In the genomic region with DNA sequence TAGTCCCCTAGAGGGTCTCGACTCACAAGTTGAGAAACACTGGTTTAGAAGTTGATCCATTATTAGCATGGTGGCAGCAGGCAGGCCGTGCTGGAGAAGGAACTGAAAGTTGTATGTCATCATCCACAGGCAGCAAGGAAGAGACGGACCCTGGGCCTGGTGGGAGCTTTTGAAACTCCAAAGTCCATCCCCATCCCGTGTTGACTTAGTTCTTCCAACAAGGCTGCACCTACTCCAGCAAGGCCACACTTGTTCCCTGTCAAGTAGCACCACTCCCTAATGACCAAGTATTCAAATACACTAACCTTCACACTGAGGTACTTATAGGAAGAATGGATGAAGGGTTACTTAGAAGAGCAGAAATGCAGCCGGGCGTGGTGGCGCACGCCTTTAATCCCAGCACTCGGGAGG, we compare ENCODE assay signal across 18 mouse cellular contexts. TPM values are rescaled to one million over a fixed set of nuclear protein-coding genes. Genes with fewer than 3 reads are reported as not detected.
DNase-seq lines count a peak whose midpoint lies in the region; ATAC-seq and TF ChIP-seq lines count a peak whose summit lies in the region.
"Had no signal": no experiment of that assay in that cellular context is flagged by ENCODE, and none has a peak within 500 bp of the region (broad histone marks: within the 10 kb centered on the region; RNA-seq: fewer than 3 reads in every experiment).

No protein-coding gene starts in this region.

- peaks cover 4% of the 10 kb centered on the region; the same call in 1 of the 2 replicates for H3K4me1 ChIP-seq in intestine, postnatal 0 days (replicated peaks; ENCODE audit: control insufficient read depth, insufficient read depth, low read length)
- H3K4me1 ChIP-seq in lung, postnatal 0 days (ENCODE audit: insufficient read depth, low read depth, low read length), result no peaks in the 10 kb centered on the region; the same call in 1 of the 2 replicates
- 0 out of 2 replicates have a peak, but pooled peaks cover 4% of the 10 kb centered on the region for H3K4me1 ChIP-seq in stomach, embryonic 14.5 days (ENCODE audit: control insufficient read depth, insufficient read depth, low read length)
- H3K4me1 ChIP-seq: neural tube, embryonic 13.5 days had no signal

- TF ChIP-seq EP300 in lung, postnatal 0 days (IDR thresholded peaks at IDR 0.05), result peak; percentile 76

- no peak overlapping the region for H3K27ac ChIP-seq in intestine, postnatal 0 days (ENCODE audit: low read depth, low read length)
- H3K27ac ChIP-seq in lung, postnatal 0 days (ENCODE audit: low read length), result peak overlapping the region; percentile 51; the same call in 1 of the 2 replicates
- H3K27ac ChIP-seq in stomach, embryonic 14.5 days (ENCODE audit: low read length), result no peak overlapping the region
- H3K27ac ChIP-seq: heart, embryonic 15.5 days; hindbrain, embryonic 15.5 days; limb, embryonic 15.5 days; neural tube, embryonic 13.5 days had no signal

- H3K9ac ChIP-seq in intestine, postnatal 0 days (ENCODE audit: low read depth, low read length), result no peak overlapping the region
- no peak overlapping the region for H3K9ac ChIP-seq in lung, postnatal 0 days (replicated peaks; ENCODE audit: low read depth)
- no peak overlapping the region for H3K9ac ChIP-seq in stomach, embryonic 14.5 days (replicated peaks; ENCODE audit: low read depth, low read length)
- H3K9ac ChIP-seq: heart, embryonic 15.5 days; hindbrain, embryonic 15.5 days; limb, embryonic 15.5 days; neural tube, embryonic 13.5 days had no signal

- H3K27me3 ChIP-seq in intestine, postnatal 0 days (replicated peaks; ENCODE audit: control insufficient read depth, insufficient read depth, low read length), result no peaks in the 10 kb centered on the region
- no peaks in the 10 kb centered on the region for H3K27me3 ChIP-seq in lung, postnatal 0 days (replicated peaks; ENCODE audit: insufficient read depth, low read length)
- no peaks in the 10 kb centered on the region for H3K27me3 ChIP-seq in stomach, embryonic 14.5 days (ENCODE audit: control insufficient read depth, insufficient read depth, low read length)
- H3K27me3 ChIP-seq: heart, embryonic 15.5 days; hindbrain, embryonic 15.5 days; limb, embryonic 15.5 days; neural tube, embryonic 13.5 days had no signal

- no peaks in the 10 kb centered on the region for H3K9me3 ChIP-seq in intestine, postnatal 0 days (ENCODE audit: control insufficient read depth)
- H3K9me3 ChIP-seq in lung, postnatal 0 days (ENCODE audit: low read length), result no peaks in the 10 kb centered on the region
- no peaks in the 10 kb centered on the region for H3K9me3 ChIP-seq in stomach, embryonic 14.5 days (ENCODE audit: control insufficient read depth, low read depth, low read length)
- H3K9me3 ChIP-seq: heart, embryonic 15.5 days; hindbrain, embryonic 15.5 days; limb, embryonic 15.5 days; neural tube, embryonic 13.5 days had no signal

- peak; percentile 92 for ATAC-seq in intestine, postnatal 0 days
- ATAC-seq in lung, postnatal 0 days, result peak; percentile 93
- ATAC-seq in stomach, embryonic 14.5 days (ENCODE audit: insufficient number of reproducible peaks, insufficient read depth, low FRiP score, low read depth), result peak; percentile 74; the same call in 1 of the 2 replicates
- ATAC-seq: CD4-positive, CD25-positive, alpha-beta regulatory T cell, adult 4 months; forebrain, embryonic 16.5 days had no signal

- TF ChIP-seq CTCF in intestine, postnatal 0 days (IDR thresholded peaks at IDR 0.05; ENCODE audit: low read depth), result no peak
- TF ChIP-seq CTCF in lung, postnatal 0 days (IDR thresholded peaks at IDR 0.05), result no peak

- peak; percentile 72 for DNase-seq in ZHBTc4 (ENCODE audit: low read depth, low spot score)
- DNase-seq in lung, postnatal 0 days (ENCODE audit: low spot score), result peak; percentile 87
- no peak for DNase-seq in left cerebral cortex, adult 11 months (ENCODE audit: low spot score)
- DNase-seq in frontal cortex, postnatal 36 days (ENCODE audit: low spot score in 2 of 2), result no peak
- no peak for DNase-seq in adrenal gland, postnatal 14 days
- DNase-seq: cerebellum, adult 11-12 months; gastrocnemius, postnatal 25 days; kidney, postnatal 36 days; midbrain, embryonic 14.5 days; thymus, postnatal 4 days had no signal

- no peak overlapping the region for H3K4me2 ChIP-seq in intestine, postnatal 0 days (replicated peaks; ENCODE audit: low read depth)
- no peak overlapping the region for H3K4me2 ChIP-seq in lung, postnatal 0 days (replicated peaks; ENCODE audit: low read depth, low read length)
- no peak overlapping the region for H3K4me2 ChIP-seq in stomach, embryonic 14.5 days (replicated peaks; ENCODE audit: low read depth, low read length)
- H3K4me2 ChIP-seq: heart, embryonic 15.5 days; hindbrain, embryonic 15.5 days; limb, embryonic 15.5 days; neural tube, embryonic 13.5 days had no signal

- H3K36me3 ChIP-seq in intestine, postnatal 0 days (ENCODE audit: control insufficient read depth, insufficient read depth), result peaks cover 13% of the 10 kb centered on the region; the same call in 1 of the 2 replicates
- H3K36me3 ChIP-seq in lung, postnatal 0 days (ENCODE audit: insufficient read depth, low read length), result peaks cover under 1% of the 10 kb centered on the region; the same call in 1 of the 2 replicates
- peaks cover 14% of the 10 kb centered on the region for H3K36me3 ChIP-seq in stomach, embryonic 14.5 days (ENCODE audit: control insufficient read depth, insufficient read depth, low read length)

- H3K4me3 ChIP-seq in intestine, postnatal 0 days (ENCODE audit: low read depth, low read length), result no peak overlapping the region
- H3K4me3 ChIP-seq in lung, postnatal 0 days (ENCODE audit: low read depth, low read length), result no peak overlapping the region
- no peak overlapping the region for H3K4me3 ChIP-seq in stomach, embryonic 14.5 days (ENCODE audit: low read depth, low read length)
- H3K4me3 ChIP-seq: heart, embryonic 15.5 days; hindbrain, embryonic 15.5 days; limb, embryonic 15.5 days; neural tube, embryonic 13.5 days had no signal

- 54% methylated on average over 9 of the region's 9 CpGs for WGBS in intestine, postnatal 0 days
- WGBS in lung, postnatal 0 days, result 56% methylated on average over 9 of the region's 9 CpGs
- 83% methylated on average over 9 of the region's 9 CpGs for WGBS in stomach, embryonic 14.5 days

RNA-seq across cellular contexts. Expression of a gene that starts 17.3 kb away (rescaled TPM):
- polyA plus RNA-seq in intestine, postnatal 0 days (2015; fragmentation: Nextera tagmentation; extraction: Ambion mirVana), result 8.6 and 10.0 TPM in 2 replicates
- 12.1 and 14.3 TPM in 2 replicates for polyA plus RNA-seq in lung, postnatal 0 days (2015; fragmentation: Nextera tagmentation; extraction: Ambion mirVana)
- polyA plus RNA-seq in stomach, embryonic 14.5 days (2014; fragmentation: Nextera tagmentation; extraction: Ambion mirVana), result 30.6 and 32.9 TPM in 2 replicates
- 76.3 and 96.5 TPM in 2 replicates for total RNA-seq in adrenal gland, postnatal 14 days (2021)

Comparison
In these comparisons a context has a peak if more than half of its experiments do, and no peak if none do; other contexts are left out.
1. DNase-seq: peak in ZHBTc4 (single experiment) and lung, postnatal 0 days (single experiment); none in left cerebral cortex, adult 11 months (single experiment), frontal cortex, postnatal 36 days (0 of 2) and adrenal gland, postnatal 14 days (single experiment).
2. Peak in every context shown above with its lines, with median percentiles within 50 percentile points of each other: ATAC-seq.